Mouse (Mus musculus) CD4-positive helper T cell, adult 2 months (primary cell): Measurements from ENCODE around the gene Olfr1173.

Source experiments
- DNase-seq: peaks from one replicate; pipeline ENCODE4 v3.0.0-alpha.2; 2012; ENCODE audit warnings: low read depth, missing footprints, low spot score

Gene Olfr1173

GRCm38 (mm10) chr2:88279775-88280174 is at the start of gene Olfr1173:
Olfr1173 (minus strand) TSS chr2:88279875.
- DNase-seq: no peak

GRCm38 (mm10) chr2:88327115-88327514 is 47.4 kb upstream of the Olfr1173 start, which contains the start of gene Olfr1175-ps:
Olfr1175-ps (minus strand) TSS chr2:88327215.
- DNase-seq: no peak

- DNase-seq: no peak
Measured at GRCm38 (mm10) chr2:88315035-88315434, 35.4 kb upstream of the Olfr1173 start, which contains the start of gene Olfr1174-ps. Olfr1174-ps (minus strand) TSS chr2:88315135.

- no peak for DNase-seq
Measured at GRCm38 (mm10) chr2:88228234-88228633, 51.4 kb downstream of the Olfr1173 start, which contains the start of gene Olfr1170. Olfr1170 (minus strand) TSS chr2:88228334.
